Mouse (Mus musculus) left cerebral cortex, adult 2 months (tissue): Measurements from ENCODE around the gene St6galnac3. TPM values are rescaled to one million over a fixed set of nuclear protein-coding genes. Genes with fewer than 3 reads are reported as not detected.

Experiments
- DNase-seq, 2 experiments: peaks; one replicate each; pipeline ENCODE4 v3.0.0; 2021 to 2022; ENCODE audit warnings: low spot score in 2 of 2, mixed read lengths in 1 of 2; ENCODE audit errors: extremely low spot score in 1 of 2
- H3K27ac ChIP-seq: fragments of 200-600 bp; 2 replicates; pipeline ENCODE4 v1.8.1; 2022
- H3K4me3 ChIP-seq: fragments of 200-600 bp; 2 replicates; pipeline ENCODE4 v1.8.1; 2022
- CTCF ChIP-seq: fragments of 200-600 bp; IDR thresholded peaks from 2 replicates; pipeline ENCODE4 v1.8.1; 2022; ENCODE audit warnings: antibody characterized with exemption, mild to moderate bottlenecking, moderate library complexity
- intact Hi-C: fragments of 180-260 bp; cut with DNase I; formaldehyde crosslinking; loops from one replicate; pipeline ENCODE4 v1.15.1; 2025
- total RNA-seq, 2 experiments: library from RNA; stranded (reverse); gene quantifications; 2 replicates each; pipeline ENCODE4 v1.2.3; 2021

The St6galnac3 gene
- total RNA-seq, 2 experiments from 2014 or later = 17.1 to 18.8 TPM

DNA sequence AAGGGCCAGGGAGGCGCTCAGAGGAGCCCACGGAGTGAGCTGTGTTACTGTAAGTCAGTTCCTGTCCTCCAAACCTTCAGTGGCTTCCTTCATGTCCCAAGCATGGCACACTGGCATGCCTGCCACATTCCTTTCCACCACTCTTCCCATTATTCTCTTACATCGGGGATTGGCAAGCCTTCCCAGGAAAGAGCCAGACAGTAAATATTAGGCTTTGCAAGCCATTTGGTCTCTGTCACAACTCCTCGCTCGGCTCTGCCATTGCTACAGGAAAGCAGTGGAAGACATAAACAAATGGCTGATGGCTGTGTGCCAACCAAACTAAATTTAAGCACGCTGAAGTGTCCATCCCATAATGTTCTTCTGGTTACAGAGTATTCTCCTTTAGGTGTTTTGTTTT, 7.1 kb upstream of the St6galnac3 start:
- Histone ChIP-seq H3K27ac (no peak overlapping the region), H3K4me3 (no peak overlapping the region)
- DNase-seq = no peak
- no peak for TF ChIP-seq CTCF
- intact Hi-C loops = no loop called here

DNA sequence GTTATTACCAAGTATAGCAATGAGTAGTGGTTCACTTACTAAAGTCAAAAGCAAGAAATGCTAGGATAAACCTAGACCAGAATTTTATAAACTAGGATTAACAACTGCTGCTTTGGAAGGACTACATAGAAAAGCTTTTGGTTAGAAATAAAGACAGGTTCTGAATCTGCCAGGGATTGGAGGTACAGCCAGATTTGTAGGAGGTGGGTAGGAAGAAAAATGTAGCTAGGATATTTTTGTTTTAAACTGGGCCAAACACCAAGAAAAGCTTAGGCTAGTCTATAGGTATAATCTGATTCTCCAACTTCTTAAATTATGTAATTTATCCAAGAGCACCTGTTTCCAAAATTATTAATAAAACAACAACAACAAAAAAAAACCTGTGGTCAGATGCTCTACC, 3.6 kb upstream of the St6galnac3 start:
- intact Hi-C loops = loop anchor here (5.0 kb wide), 1 partner anchor 79 kb away; no protein-coding TSS in a partner anchor
- no peak for DNase-seq
- no peak overlapping the region for H3K4me3 ChIP-seq

DNA sequence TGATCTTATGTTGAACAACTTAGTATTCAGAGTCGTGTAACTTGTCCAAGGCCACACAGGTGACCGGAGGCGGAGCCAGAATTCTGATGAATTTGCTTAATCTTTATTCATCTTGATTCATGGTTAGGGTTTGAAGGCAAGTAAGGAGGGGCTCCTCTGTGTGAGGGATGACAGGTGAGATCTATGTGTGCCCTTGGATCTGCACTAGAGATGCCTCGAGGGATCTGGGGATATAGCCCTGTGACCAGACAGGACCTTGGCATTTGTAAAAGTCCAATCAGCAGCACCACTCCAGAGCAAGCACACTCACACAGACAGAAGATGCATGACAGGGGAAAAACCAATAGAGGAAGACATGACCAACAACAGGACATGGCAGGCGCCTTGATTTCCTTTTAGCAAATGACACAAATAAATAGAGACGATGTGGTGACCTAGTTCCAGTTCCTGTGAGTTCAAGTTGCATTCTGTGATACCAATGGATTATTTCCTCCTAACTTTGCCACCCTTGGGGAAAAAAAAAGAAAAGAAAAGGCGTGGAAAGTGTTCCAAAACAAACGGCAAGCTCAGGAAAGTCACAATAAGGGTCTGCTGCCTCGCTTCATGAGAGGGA, 1.4 kb downstream of the St6galnac3 start:
- Histone ChIP-seq H3K27ac (no peak overlapping the region; the same call in 1 of the 2 replicates), H3K4me3 (peak overlapping the region; percentile 93; the same call in 1 of the 2 replicates)
- no peak for DNase-seq
- no peak for TF ChIP-seq CTCF
- intact Hi-C loops = no loop called here

More for the DNA sequence above, 3.6 kb upstream of the St6galnac3 start:
- TF ChIP-seq CTCF = no peak
- peak overlapping the region; percentile 24 for H3K27ac ChIP-seq

DNA sequence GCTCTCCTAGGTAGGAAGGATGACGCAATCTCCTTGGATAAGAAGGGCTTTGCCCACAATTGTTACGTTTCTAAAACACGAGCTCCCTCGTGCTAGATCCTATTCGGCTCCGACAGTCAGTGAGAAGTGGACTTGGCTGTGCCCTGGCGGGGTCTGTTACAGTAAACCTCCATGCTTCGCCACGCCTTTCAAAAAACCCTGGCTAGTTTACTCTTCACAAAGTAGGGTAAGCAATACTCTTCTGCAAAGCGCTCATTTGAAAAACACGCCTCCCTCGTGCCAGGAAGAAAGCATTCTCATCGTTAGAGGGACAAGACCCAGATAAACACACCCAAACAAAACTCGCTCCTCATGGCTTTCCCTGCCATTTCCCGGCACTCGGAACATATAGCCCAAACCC, 3.4 kb downstream of the St6galnac3 start:
- no peak for TF ChIP-seq CTCF
- Histone ChIP-seq H3K4me3 (no peak overlapping the region), H3K27ac (no peak overlapping the region)
- DNase-seq = no peak
- intact Hi-C loops = no loop called here

DNA sequence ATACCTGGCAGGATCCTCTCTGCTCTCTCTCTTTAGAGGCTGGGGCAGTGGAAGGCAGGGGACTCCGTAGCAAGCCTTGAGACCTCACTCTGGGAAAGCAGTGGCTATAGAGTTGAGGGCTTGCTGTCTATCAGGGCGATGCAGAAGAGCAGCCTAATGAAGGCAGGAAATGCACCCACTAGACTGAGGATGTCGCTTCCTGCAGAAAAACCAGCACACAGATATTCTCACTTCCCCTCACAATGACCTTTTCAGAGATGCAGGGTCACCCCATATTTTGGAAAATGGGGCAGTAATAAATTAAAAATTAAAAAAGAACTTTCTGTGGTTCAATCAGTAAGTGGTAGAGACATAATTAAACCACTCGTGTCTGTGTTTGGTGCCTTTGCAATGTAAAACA, 4.1 kb downstream of the St6galnac3 start:
- intact Hi-C loops = no loop called here
- Histone ChIP-seq H3K4me3 (no peak overlapping the region), H3K27ac (no peak overlapping the region)
- no peak for TF ChIP-seq CTCF
- DNase-seq = no peak

DNA sequence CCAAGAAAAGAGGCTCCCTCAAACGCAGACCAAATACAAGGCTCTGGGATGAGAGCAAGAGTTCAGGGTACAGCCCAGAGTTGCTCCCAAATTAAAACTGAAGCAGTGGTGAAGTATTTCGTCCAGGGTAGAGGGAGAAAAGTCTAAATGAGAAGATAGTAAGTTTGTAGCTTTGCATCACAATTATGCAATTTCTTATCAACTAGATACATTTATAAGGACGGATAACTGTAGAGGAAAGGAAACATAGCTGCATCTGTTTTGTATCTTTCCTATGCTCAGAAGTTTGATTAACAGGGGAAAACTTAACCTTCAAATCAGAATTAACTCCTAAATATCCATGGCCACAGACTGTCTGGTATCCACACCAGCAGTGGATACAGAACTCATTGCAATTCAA, 4.7 kb downstream of the St6galnac3 start:
- no peak overlapping the region for H3K4me3 ChIP-seq
- no peak for DNase-seq
- no peak for TF ChIP-seq CTCF
- intact Hi-C loops = no loop called here
- no peak overlapping the region for H3K27ac ChIP-seq

DNA sequence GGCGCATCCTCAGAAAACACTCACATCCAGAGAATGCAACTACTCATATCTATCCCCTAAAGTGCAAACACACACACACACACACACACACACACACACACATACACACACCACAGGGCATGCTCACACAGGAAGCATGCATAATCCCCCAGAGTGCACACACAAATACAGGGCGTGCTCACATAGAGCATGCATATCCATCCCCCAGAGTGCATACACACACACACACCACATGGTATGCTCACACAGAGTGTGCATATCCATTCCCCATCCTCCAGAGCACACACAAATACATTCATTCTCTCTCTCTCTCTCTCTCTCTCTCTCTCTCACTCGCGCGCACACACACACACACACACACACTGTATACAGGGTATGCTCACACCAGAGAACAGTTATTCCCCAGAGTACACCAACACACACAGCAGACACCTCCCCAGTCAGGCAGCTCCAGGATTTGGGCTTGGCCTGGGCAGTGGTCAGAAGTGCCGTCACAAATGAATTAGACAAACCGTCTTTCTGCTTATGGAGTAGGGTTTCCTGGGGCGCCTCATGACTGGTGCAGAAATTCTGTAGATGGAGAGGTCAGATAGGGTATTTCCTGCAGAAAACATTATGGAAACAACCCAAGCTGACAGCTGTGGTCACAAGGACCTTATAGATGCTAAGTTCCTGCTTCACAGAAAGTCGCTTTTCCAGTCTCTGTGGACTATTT, 5.6 kb downstream of the St6galnac3 start:
- Histone ChIP-seq H3K4me3 (no peak overlapping the region), H3K27ac (no peak overlapping the region)
- no peak for TF ChIP-seq CTCF
- intact Hi-C loops = no loop called here
- no peak for DNase-seq

DNA sequence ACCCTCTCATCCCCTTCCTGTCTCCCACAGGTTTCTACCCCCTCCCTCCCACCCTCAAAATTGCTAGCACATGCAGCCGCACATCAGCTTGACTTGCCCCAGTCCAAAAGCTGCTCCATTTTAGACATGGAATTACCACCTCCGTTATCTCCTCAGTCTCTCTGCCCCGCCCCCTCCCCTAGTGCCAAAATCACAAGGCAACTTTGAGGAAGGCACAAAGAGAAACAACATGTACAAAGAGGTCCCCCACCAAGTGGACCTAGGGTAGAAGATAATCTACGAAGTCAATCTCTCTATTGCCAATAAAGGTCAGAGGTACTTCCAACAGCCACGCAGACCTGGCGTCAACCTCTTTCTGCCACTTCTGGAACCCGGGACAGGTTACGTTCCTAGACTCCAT, 6.2 kb downstream of the St6galnac3 start:
- intact Hi-C loops = no loop called here

DNA sequence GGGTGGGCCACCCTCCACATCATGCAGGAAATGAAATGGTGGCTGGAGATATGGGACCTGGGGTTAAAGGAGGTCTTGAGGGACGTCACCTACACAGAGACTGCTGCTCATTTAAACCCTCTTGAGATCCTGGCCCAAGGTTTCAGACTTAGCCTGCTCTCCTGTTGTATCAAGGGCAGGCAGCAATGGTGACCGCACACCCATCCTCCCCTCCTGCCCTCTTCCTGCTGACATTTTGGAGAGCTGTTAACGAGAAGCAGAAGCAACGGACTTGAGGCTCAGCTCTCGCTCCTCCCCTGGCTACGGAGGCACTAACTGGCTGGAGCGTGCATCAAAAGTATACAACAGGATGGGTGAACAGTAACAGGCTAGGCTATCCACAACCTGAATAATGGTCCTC, 7.2 kb downstream of the St6galnac3 start:
- Histone ChIP-seq H3K27ac (no peak overlapping the region), H3K4me3 (no peak overlapping the region)
- no peak for TF ChIP-seq CTCF
- intact Hi-C loops = no loop called here
- no peak for DNase-seq

More for the DNA sequence above, 6.2 kb downstream of the St6galnac3 start:
- Histone ChIP-seq H3K4me3 (no peak overlapping the region), H3K27ac (no peak overlapping the region)
- no peak for TF ChIP-seq CTCF
- no peak for DNase-seq

DNA sequence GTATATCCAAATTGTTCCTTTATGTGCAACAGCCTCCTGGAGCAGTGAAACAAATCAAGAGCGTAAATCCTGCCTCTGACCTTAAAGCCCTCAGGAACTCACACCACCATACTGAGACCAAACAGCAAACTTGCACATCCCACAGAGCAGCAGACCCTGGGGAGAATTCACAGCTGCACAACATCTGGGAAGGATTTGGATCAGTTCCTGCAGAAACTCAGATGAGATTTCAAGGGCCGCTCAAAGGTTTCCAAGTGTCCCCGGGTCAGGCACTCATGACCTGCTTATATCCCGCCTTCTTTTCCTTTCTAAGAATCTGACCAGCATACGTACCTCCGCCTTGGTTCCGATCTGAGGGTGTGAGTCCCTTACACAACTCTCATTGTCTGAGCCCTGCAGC, 9.3 kb downstream of the St6galnac3 start:
- H3K27ac ChIP-seq = no peak overlapping the region
- DNase-seq = no peak
- intact Hi-C loops = no loop called here
- H3K4me3 ChIP-seq = no peak overlapping the region
- TF ChIP-seq CTCF = no peak

DNA sequence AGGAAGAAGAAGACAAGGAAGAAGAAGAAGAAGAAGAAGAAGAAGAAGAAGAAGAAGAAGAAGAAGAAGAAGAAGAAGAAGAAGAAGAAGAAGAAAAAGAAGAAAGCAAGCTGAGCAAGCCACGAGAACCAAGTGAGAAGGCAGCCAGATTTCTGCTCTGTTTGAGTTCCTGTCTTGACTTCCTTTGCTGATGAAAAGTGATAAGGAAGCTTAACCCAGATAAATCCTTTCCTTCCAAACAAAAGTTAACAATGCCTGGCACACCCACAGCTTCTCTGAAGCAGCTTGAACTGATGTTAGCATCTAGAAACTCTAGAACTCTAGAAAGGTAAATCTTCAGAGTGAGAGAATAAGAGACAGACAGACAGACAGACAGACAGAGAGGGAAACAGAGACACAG, 14.4 kb downstream of the St6galnac3 start:
- no peak for TF ChIP-seq CTCF
- DNase-seq = no peak
- intact Hi-C loops = no loop called here
- Histone ChIP-seq H3K4me3 (no peak overlapping the region), H3K27ac (no peak overlapping the region)

DNA sequence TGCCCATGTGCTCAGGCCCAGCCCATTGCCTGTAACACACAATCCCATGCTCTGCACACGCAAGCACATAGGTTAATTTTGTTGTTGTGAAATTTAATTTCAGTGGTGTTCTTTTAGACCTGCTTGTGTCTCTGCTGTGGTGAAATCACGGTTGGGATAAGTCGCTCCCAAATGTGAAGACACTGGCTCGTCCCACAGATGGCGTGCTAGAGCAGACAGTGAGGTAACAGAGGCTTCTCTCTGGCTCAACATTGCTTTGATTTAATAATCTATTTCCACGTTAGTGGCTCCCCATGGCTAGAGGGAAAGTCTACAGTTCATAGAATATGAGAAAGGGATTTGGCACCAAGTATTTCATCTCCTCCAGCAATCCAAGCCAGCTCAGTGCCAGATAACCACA, 17.3 kb downstream of the St6galnac3 start:
- intact Hi-C loops = no loop called here
- H3K4me3 ChIP-seq = no peak overlapping the region
- no peak for DNase-seq
- no peak overlapping the region for H3K27ac ChIP-seq
- peak; percentile 15; the same call in 1 of the 2 replicates for TF ChIP-seq CTCF

DNA sequence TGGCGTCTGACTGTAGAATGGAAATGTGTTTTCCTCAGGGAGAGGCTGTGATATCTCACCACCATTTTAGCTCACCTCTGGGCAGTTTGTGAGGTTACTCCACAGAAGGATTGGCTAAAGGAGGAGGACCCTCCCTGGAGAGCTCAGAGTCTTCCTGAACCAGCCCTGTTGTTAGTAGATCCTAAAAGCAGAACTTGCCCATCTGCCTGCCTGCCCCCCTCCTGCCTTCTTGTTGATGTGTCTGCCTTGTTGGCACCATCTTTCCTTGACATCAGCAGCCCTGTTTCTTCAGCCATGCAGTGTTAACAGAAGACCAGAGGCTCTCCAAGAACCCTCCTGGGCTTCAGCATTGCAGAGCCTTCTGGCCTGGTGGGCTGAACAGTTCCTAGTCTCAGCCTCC, 18.1 kb downstream of the St6galnac3 start:
- no peak for TF ChIP-seq CTCF
- intact Hi-C loops = no loop called here
- no peak for DNase-seq
- no peak overlapping the region for H3K4me3 ChIP-seq
- no peak overlapping the region for H3K27ac ChIP-seq
